Mouse (Mus musculus): ENCODE data around the gene Asdurf. TPM values are rescaled to one million over a fixed set of nuclear protein-coding genes. Genes with fewer than 3 reads are reported as not detected.
"Not testable (repeated sequence)": the region's sequence is repeated elsewhere in the genome, so short reads cannot be mapped to it uniquely, and the experiment has no call there.

Asdurf gene
- total and polyA plus RNA-seq, 3 experiments, result 41.2 to 120 TPM; not detected in 1

DNA sequence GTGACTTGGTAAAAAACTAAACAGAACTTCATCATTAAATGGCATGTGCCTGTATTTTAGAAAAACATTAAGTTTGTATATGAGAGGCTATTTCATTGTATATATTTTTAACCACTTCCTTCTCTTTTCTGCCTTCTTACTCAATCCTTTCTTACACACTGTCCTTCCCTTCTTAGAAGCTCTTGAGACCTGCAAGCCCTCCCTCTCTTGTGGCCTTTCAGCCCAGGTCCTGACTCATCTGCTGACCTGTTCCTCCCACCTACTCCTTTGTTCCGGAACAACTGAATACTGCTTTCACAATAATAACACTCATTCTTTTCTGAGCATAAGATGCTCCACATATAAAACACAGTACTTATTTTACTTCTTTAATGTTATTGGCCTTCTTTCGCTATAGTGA, 11.3 kb downstream of the Asdurf start:
- in situ Hi-C loops (cut with MboI; ENCODE audit: low pct_ligation_motif_present, low pct_unique_long_range_greater_than_20kb, low sequenced_read_pairs), result no loop called here
- dilution Hi-C loops (cut with MboI; ENCODE audit: extremely low pct_ligation_motif_present, extremely low pct_unique_long_range_greater_than_20kb, low sequenced_read_pairs), result no loop called here
- H3K4me3 ChIP-seq (replicated peaks in 1 of 3; ENCODE audit: low read depth in 2 of 3, low read length in 2 of 3, poor library complexity in 1 of 3), result no peak overlapping the region
- no peak for TF ChIP-seq NELFE (IDR thresholded peaks at IDR 0.05; ENCODE audit: low read depth, low read length)
- TF ChIP-seq ZMIZ1 (IDR thresholded peaks at IDR 0.05; ENCODE audit: low read depth, low read length), result no peak
- no peak for TF ChIP-seq USF2 (conservative IDR thresholded peaks at IDR 0.05; ENCODE audit: low read depth, low read length)
- no peak for TF ChIP-seq MAZ (IDR thresholded peaks at IDR 0.05; ENCODE audit: low read depth, low read length)
- no peak for TF ChIP-seq ZKSCAN1 (IDR thresholded peaks at IDR 0.05; ENCODE audit: borderline replicate concordance, low read depth, low read length)
- no peak for TF ChIP-seq SMC3 (IDR thresholded peaks at IDR 0.05; ENCODE audit: low read depth, low read length)
- no peak for TF ChIP-seq JUN (IDR thresholded peaks at IDR 0.05; ENCODE audit: insufficient read depth, low read depth, low read length)
- no peak for TF ChIP-seq PAX5 (IDR thresholded peaks at IDR 0.05; ENCODE audit: low read length)
- no peak for TF ChIP-seq NRF1 (IDR thresholded peaks at IDR 0.05; ENCODE audit: low read depth, low read length)
- no peak for TF ChIP-seq POLR2AphosphoS2 (IDR thresholded peaks at IDR 0.05; ENCODE audit: low read depth, low read length)
- TF ChIP-seq MEF2A (IDR thresholded peaks at IDR 0.05; ENCODE audit: borderline replicate concordance, low read depth, low read length), result no peak
- TF ChIP-seq MXI1 (IDR thresholded peaks at IDR 0.05; ENCODE audit: low read depth, low read length), result no peak
- no peak for TF ChIP-seq CTCF (conservative IDR thresholded peaks at IDR 0.05 in 1 of 2, IDR thresholded peaks at IDR 0.05 in 1 of 2; ENCODE audit: low read depth in 2 of 2, low read length in 2 of 2)
- no peak for TF ChIP-seq GABPA (IDR thresholded peaks at IDR 0.05; ENCODE audit: insufficient replicate concordance, low read depth, low read length)
- TF ChIP-seq CHD1 (IDR thresholded peaks at IDR 0.05; ENCODE audit: low read depth, low read length), result no peak
- no peak for TF ChIP-seq RAD21 (IDR thresholded peaks at IDR 0.05; ENCODE audit: low read depth, low read length)
- no peak for TF ChIP-seq POLR2A (IDR thresholded peaks at IDR 0.05; ENCODE audit: low read depth, low read length)
- H3K4me2 ChIP-seq (ENCODE audit: insufficient read depth, low read depth, poor library complexity, severe bottlenecking), result no peak overlapping the region
- no peaks in the 10 kb centered on the region for H3K4me1 ChIP-seq (ENCODE audit: control insufficient read depth in 1 of 2, insufficient read depth in 2 of 2)
- H3K9ac ChIP-seq (ENCODE audit: insufficient read depth, low read depth), result no peak overlapping the region
- DNase-seq (ENCODE audit: extremely low read depth), result no peak
- H3K27me3 ChIP-seq (replicated peaks), result no peaks in the 10 kb centered on the region
- no peak overlapping the region for H3K27ac ChIP-seq (ENCODE audit: insufficient read depth, low read depth)
- H3K9me3 ChIP-seq (replicated peaks; ENCODE audit: low read length), result no peaks in the 10 kb centered on the region
- peaks cover 11 to 32% of the 10 kb centered on the region in 2 experiments for H3K36me3 ChIP-seq (replicated peaks in 1 of 2; ENCODE audit: control insufficient read depth in 1 of 2, insufficient read depth in 1 of 2, low read length in 1 of 2)
- no peaks in the 10 kb centered on the region for H3K79me2 ChIP-seq (replicated peaks; ENCODE audit: control insufficient read depth, extremely low read depth, insufficient read depth, poor library complexity, severe bottlenecking)

DNA sequence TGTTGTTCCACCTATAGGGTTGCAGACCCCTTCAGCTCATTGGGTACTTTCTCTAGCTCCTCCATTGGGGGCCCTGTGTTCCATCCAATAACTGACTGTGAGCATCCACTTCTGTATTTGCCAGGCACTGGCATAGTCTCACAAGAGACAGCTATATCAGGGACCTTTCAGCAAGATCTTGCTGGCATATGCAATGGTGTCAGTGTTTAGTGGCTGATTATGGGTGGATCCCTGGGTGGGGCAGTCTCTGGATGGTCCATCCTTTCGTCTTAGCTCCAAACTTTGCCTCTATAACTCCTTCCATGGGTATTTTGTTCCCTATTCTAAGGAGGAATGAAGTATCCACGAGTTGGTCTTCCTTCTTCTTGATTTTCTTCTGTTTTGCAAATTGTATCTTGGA, 15.0 kb downstream of the Asdurf start:
- H3K36me3 ChIP-seq (replicated peaks in 1 of 2; ENCODE audit: control insufficient read depth in 1 of 2, insufficient read depth in 1 of 2, low read length in 1 of 2); H3K79me2 ChIP-seq (replicated peaks; ENCODE audit: control insufficient read depth, extremely low read depth, insufficient read depth, poor library complexity, severe bottlenecking); DNase-seq (ENCODE audit: extremely low read depth); H3K4me3 ChIP-seq (replicated peaks in 1 of 3; ENCODE audit: low read depth in 2 of 3, low read length in 2 of 3, poor library complexity in 1 of 3); dilution Hi-C loops (cut with MboI; ENCODE audit: extremely low pct_ligation_motif_present, extremely low pct_unique_long_range_greater_than_20kb, low sequenced_read_pairs); H3K4me1 ChIP-seq (ENCODE audit: control insufficient read depth in 1 of 2, insufficient read depth in 2 of 2); H3K9me3 ChIP-seq (replicated peaks; ENCODE audit: low read length); in situ Hi-C loops (cut with MboI; ENCODE audit: low pct_ligation_motif_present, low pct_unique_long_range_greater_than_20kb, low sequenced_read_pairs); H3K9ac ChIP-seq (ENCODE audit: insufficient read depth, low read depth); H3K27ac ChIP-seq (ENCODE audit: insufficient read depth, low read depth); H3K4me2 ChIP-seq (ENCODE audit: insufficient read depth, low read depth, poor library complexity, severe bottlenecking); H3K27me3 ChIP-seq (replicated peaks): not testable (repeated sequence)
